Mouse (Mus musculus) lung, postnatal 10 days (tissue): ENCODE data around the gene Brd3.
"Not testable (repeated sequence)": the region's sequence is repeated elsewhere in the genome, so short reads cannot be mapped to it uniquely, and the experiment has no call there.

Experiments used
- DNase-seq: peaks from one replicate; pipeline ENCODE4 v3.0.0; 2021

Brd3 gene

GRCm38 (mm10) chr2:27510706-27511105 lies 3.2 kb upstream of the Brd3 start:
- DNase-seq, result no peak

GRCm38 (mm10) chr2:27506658-27507057 lies 804 bp downstream of the Brd3 start:
- not testable (repeated sequence) for DNase-seq

- peak; percentile 58 for DNase-seq
Observed at GRCm38 (mm10) chr2:27505539-27505938, 1.9 kb downstream of the Brd3 start.

- peak; percentile 48 for DNase-seq
Observed at GRCm38 (mm10) chr2:27504113-27504885, 3.2 kb downstream of the Brd3 start.

GRCm38 (mm10) chr2:27496391-27497028 lies 11.0 kb downstream of the Brd3 start:
- DNase-seq, result no peak

- no peak for DNase-seq
Observed at GRCm38 (mm10) chr2:27493971-27494370, 13.5 kb downstream of the Brd3 start.

GRCm38 (mm10) chr2:27490939-27491338 lies 16.5 kb downstream of the Brd3 start:
- no peak for DNase-seq

- no peak for DNase-seq
Observed at GRCm38 (mm10) chr2:27488362-27488761, 19.1 kb downstream of the Brd3 start.

GRCm38 (mm10) chr2:27487336-27488049 lies 20.0 kb downstream of the Brd3 start:
- no peak for DNase-seq

- no peak for DNase-seq
Observed at GRCm38 (mm10) chr2:27486725-27487124, 20.7 kb downstream of the Brd3 start.

GRCm38 (mm10) chr2:27482265-27482861 lies 25.1 kb downstream of the Brd3 start:
- no peak for DNase-seq

GRCm38 (mm10) chr2:27480367-27480766 lies 27.1 kb downstream of the Brd3 start:
- DNase-seq, result no peak

GRCm38 (mm10) chr2:27479821-27480220 lies 27.6 kb downstream of the Brd3 start:
- no peak for DNase-seq

- peak; percentile 43 for DNase-seq
Observed at GRCm38 (mm10) chr2:27476303-27477192, 30.9 kb downstream of the Brd3 start.

- DNase-seq, result peak; percentile 94
Observed at GRCm38 (mm10) chr2:27475495-27476302, 31.8 kb downstream of the Brd3 start.

GRCm38 (mm10) chr2:27474621-27475484 lies 32.6 kb downstream of the Brd3 start:
- DNase-seq, result peak; percentile 61

GRCm38 (mm10) chr2:27473911-27474310 lies 33.6 kb downstream of the Brd3 start:
- DNase-seq, result no peak

- no peak for DNase-seq
Observed at GRCm38 (mm10) chr2:27473061-27473765, 34.2 kb downstream of the Brd3 start.

GRCm38 (mm10) chr2:27471170-27471584 lies 36.3 kb downstream of the Brd3 start:
- DNase-seq, result no peak

- DNase-seq, result no peak
Observed at GRCm38 (mm10) chr2:27470535-27470934, 36.9 kb downstream of the Brd3 start.
